Mouse (Mus musculus): ENCODE data around the gene Cd247.

Cd247 gene

DNA sequence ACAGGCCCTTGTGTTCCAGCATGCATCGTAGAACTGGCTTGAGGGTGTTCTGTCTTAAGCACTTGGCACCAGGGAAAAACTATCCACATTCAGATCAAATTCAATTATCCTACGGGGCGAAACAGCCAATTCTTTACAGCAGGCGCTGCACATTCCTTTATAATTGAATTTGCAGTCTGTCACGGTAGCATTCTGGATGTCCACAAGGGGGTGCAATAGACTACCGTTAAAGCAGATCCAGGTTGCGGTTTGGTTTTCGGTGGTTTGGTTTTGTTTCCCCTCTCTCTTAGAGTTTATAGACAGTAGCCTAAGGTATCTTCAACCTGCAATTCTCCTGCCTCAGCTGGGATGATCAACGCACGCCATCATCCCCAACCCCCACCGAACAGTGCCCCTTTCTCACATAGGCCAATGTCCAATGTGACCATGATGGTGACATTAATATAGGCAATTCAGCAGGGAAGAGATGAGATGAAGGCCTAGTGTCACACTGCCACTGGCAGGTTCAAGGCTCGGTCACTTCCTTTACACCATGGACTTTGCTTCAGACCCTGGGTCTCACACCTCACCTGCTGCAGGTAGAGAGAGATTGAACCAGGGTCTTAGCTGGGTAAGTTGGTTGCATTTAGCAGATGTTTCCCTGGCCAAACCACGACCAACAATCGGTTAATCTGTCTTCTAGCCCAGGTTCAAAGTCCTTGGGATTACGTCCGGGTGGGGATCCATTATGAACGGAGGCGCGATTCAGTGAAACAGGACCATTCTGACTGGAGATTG, 12.8 kb upstream of the Cd247 start:
- peak; percentile 54 to 86 for DNase-seq (ENCODE audit: low spot score in 2 of 2)

DNA sequence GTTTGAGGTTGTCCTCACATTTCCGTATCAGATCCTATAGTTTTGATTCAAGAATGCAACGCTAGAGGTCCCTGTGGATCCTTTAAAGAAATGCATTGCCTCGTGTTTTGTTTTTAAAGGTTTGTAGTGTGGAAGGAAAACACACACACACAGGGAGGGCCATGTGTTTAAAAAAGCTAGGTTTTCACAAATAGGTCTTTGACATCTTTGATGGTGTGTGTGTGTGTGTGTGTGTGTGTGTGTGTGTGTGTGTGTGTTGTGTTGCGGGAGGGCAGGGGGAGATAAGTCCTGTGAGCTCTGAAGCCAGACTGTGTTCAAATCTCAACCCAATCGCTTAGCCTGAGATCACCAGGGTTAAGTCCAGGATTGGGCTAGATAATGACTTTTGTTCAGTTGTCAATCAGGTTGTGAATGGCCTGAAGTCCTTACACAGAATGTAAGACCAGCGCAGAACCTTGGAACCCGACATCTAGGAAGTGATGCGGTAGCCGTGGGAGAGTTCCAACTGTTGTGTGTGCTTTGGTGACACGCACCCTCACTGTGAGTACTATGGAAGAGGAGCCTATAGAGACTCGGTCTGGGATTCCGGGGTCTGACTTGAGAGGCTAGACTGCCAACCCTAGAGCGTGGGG, 8.4 kb upstream of the Cd247 start:
- DNase-seq (ENCODE audit: low spot score in 2 of 2): peak in 1 of 2 experiments; percentile 48

DNA sequence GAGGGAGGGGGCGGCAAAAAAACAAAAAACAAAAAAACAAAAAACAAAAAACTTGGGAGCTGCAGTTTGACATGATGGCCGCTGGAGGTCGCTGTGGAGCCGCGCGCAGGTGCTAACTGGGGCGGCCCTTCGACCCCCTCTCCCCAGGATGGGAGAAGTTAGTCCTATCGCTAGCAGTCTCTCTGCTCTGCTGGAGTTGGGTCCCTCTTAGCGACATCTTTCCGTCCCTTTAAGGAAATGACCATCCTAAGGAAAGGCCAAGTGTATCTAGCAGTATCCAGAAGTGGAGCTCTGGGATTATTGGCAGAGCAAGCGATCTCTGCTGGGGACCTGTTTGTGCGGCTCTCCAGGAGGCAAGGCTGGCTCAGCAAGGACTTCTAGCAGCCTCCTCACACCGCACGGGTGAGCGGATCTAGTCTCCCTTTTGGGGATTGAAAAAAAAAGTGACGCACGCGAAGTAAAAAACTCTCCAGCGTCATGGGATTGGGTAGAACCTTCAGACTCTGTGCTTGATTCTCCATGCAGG, 7.8 kb upstream of the Cd247 start:
- DNase-seq (ENCODE audit: low spot score in 2 of 2): peak; percentile 56 to 66

DNA sequence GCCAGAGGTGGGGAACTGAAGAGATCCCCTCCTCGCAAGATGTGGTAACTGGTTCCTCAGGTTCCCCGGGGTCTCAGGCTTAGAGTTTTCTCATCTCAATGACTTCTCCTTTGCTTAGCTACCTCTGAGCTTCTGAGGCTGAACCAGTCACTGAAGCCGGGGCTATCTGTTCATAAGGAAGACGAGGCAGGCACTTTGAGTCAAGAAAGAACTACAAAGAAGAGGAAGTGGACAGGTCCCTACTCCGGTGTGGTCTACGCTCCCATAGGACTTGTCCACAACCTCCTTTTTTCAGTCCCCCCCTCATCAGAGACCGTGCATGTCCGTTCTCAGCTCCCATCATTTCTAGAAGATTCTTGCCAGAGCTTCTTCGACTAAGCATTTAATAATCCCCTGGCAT, 7.1 kb upstream of the Cd247 start:
- no peak for DNase-seq (ENCODE audit: low spot score in 2 of 2)

DNA sequence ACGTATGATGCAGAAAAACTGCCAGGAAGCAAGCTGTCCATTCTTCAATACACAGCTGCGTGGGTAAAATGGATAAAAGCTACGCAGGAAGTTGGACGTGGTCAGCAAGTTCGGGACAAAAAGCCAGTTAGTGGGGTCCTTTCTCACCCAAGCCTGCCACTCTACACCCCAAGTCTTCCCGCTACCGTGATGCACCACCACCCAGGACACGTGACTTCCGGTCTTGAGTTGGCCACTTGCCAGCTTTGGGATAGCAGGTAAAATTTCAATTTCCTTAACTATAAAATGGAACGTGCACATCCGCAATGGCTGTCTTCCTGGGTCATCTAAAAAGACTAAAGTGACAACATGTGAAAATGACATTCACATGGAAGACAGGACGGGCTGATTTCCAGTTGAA, 6.6 kb upstream of the Cd247 start:
- no peak for DNase-seq (ENCODE audit: low spot score in 2 of 2)

DNA sequence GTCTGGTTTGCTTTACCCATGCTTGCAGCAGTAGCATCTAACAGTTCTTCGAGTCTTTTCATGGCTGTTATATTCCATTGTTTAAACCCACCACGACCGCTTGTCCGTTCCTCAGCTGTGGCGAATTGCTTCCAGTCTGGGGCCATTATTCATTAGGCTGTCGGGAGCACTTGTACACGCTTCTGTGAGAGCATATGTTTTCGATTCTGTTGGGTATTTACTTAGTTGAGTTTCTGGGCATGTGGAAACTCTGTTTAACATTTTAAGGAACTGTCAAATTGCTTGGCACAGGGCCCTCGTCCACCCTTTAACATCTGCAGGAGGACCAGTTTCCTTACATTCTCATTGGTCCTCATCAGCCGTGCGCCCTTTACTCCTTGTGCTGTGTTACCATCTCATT, 2.2 kb upstream of the Cd247 start:
- no peak for DNase-seq (ENCODE audit: low spot score in 2 of 2)

DNA sequence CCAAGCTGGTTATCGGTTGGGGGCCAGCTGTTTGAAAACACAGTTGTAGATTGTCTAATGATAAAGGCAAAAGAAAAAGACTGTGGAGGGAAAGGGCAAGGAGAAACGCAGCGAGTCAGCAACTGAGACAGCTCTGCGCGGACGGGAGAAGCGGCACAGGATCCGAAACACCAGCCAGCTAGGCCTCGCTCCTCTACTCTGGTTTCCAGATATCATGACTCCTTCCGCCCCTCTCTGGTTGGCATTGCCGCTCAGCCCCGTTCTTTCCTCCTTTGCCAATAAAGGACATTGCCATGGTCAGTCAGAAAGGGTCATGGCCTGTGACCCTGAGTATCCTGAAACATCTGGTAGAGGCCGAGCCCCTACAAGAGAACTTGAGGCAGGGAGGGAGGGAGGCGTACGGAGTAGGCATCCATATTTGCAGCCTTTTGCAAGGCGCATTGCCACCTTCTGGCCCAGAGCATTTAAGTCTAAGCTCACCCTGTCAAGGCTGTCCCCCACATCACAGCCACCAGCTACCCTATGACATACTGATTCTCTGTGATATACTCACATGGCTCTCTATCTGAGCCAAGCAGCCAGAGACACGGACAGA, 682 bp downstream of the Cd247 start:
- DNase-seq (ENCODE audit: low spot score in 2 of 2): peak; percentile 53

DNA sequence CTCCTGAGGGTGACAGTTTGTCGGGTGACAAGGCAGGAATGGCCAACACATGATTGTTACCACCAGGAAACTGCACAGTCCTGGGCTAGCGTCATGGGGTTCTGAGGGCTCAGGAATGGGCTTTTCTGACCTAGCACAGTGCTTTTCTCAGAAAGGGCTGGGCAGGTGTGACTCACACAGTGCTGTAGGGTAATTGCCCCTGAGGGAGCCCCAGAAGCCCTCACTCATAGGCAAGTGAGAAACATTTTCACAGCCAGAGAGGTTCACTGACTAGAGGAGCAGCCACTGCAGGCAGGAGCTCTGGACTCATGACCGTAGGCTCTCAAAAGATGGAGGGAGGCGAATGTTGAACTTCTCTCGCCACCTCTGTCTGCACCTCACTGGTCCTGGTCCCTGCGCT, 1.5 kb downstream of the Cd247 start:
- peak; percentile 33 to 42 for DNase-seq (ENCODE audit: low spot score in 2 of 2)

DNA sequence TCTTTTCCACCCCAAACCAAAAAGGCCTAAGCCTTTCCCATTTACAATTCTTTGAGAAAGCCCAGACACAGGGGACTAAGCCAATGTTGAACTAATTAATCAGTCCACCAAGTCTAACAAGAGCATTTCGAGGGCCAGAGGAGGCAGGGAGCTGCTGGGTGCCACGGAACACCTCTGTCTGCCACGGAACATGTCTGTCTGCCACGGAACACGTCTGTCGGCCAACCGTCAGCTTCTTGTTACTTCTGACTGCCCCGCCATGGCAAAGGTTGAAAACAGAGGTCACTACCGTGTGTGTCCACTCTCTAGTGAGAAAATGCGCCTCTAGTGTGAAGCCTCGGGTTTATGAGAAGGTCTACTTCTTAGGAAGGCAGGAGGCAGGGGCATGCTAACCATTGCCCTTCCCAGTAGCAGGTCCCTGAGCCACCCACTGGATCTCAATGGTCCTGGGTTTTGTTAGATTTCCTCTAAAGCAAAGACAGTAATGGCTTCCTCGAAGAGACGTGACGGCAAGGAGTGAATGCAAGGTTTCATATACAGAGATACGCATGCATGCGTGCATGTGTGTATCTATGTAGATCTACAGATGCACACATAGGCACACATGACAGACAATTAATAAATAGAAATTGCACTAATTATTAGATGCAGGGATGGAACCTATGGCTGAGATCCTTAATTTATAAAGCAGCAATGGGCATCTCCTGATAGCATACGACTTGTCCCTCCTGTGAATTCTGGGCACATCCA, 2.2 kb downstream of the Cd247 start:
- DNase-seq (ENCODE audit: low spot score in 2 of 2): no peak

DNA sequence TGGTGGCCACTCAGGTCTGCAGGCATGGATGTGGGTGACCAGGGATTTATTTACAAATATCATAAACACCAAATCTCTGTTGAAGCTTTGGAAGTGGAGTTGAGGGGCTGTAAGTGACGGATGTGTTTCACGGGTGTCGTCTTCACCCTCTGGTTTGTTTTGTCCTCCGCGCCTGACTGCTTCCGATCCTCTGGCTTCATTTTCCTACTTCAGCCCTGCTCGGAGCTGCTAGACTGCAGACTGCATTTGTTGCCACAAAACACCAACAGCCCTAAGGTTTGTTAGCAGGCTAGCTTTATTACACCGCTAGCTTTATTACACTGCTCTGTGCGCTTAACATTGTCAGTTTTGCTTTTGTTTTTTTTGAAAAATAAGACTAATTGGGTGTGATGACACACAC, 2.9 kb downstream of the Cd247 start:
- DNase-seq (ENCODE audit: low spot score in 2 of 2): no peak

DNA sequence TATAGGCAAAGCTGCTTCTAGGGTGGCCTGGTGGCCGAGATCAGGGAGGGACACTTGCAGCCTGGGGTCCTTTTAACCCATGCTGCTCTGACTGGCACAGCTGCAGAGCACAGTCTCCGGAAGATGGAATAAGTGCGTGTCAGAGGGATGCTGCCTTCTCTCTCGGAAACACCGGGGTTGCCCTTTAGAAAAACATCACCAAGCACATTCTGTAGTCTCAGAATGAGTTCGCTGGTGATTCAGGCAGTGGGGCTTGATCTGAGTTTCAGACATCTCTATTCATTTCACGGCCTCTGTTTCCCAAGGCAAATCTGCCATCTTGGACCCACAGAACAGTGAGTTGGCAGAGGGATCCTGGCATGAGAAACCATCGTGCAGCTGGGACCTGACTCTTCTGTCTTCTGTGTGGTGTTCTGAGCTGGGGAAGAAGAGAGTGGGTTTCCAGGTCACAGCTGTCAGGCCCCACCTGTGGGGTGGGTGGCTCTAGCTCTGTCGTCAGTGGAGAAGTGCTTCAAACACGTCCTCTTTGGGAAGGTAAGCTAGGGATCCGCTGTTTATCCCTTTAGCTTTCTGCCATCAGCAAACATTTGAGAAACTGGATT, 13.3 kb downstream of the Cd247 start:
- peak; percentile 74 to 84 for DNase-seq (ENCODE audit: low spot score in 2 of 2)

DNA sequence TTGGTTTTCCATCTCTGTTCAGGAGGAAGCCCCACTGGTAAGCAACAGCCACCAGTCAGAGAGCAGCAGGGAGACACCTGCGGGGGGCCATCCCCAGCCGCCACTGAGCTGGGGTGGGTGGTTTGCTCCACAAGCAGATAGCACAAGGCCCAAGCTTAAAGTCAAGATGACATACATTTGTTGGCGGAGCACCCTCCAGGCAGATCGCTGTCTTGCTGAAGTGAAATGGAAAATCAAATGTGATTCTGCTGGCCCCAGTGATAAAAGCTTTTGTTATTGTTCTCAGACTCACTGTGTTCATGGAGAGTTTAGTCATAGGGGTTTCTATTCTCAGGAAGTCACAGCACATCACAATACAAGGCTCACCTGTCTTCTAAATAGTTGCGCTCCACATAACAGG, 14.6 kb downstream of the Cd247 start:
- peak; percentile 77 to 81 for DNase-seq (ENCODE audit: low spot score in 2 of 2)

DNA sequence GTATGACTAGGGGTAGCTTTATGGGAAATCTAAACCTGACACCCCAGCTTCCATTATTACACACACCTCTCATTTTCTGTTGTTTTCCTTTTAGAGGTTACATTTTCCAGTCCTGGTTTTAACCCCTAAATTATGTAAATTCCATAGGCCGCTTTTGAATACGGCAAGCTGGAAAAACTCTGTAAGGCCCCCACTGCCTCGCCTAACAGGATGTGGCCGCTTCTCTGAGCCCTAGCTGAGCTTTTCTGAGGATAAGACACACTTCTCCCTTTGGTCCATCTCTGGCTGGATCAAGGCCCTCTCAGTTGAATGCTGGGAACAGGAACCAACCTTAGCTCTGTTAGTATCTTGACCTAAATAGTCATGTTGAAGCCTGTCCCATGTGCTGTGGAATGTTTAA, 15.7 kb downstream of the Cd247 start:
- no peak for DNase-seq (ENCODE audit: low spot score in 2 of 2)

DNA sequence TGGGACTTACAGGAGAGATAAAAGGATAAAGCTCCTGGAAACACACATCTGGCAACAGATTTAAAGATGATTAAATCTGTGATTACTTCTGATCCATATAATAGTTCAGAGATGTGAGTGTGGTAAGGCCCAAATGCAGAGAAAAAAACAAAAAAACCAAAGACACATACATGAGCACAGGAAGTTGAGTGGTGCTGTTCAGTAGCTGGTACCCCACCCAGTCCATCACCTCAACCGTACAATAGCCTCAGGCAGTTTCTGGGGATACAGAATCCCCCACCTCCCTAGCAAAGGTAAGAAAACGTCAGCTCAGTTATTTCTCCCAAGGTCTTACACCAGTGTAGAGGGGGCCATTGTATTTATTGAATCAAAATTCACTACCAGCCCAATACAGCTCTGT, 22.2 kb downstream of the Cd247 start:
- no peak for DNase-seq (ENCODE audit: low spot score in 2 of 2)

DNA sequence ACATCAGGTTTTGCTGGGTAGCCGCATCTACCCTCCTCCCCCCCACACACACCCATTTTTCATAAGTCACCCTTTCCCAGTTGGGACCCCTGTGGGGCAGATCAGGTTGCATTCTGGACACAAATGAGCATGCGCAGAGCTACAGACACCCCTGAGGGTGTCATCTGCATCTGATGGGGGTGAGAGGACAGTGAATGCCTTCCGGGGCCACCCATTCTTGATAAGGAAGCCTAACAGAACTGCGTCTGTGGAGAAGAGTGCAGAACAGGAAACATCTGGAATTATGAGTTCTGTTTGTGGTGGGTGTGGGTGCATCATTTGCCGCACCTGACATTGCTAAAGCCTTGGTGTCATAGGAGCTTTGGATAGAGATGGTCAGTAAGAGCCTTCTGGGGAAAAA, 22.7 kb downstream of the Cd247 start:
- DNase-seq (ENCODE audit: low spot score in 2 of 2): peak in 1 of 2 experiments; percentile 38

DNA sequence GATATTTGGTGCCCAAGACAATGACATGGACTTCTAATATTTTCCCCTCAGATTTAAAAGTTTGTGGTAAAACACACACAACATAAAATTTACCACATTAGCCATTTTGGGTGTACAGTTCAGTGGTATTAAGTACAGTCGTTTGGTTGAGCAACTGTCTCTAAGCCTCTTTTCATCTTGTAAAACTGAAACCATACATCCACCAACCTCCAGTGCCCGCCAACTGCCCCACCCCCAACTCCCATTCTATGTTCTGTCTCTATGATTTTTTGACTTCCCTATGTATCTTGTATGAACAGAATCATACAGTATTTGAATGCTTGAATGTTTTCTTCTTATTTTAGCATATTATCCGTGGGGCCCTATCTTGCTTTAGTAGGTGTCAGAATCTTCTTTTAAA, 24.3 kb downstream of the Cd247 start:
- DNase-seq (ENCODE audit: low spot score in 2 of 2): no peak

DNA sequence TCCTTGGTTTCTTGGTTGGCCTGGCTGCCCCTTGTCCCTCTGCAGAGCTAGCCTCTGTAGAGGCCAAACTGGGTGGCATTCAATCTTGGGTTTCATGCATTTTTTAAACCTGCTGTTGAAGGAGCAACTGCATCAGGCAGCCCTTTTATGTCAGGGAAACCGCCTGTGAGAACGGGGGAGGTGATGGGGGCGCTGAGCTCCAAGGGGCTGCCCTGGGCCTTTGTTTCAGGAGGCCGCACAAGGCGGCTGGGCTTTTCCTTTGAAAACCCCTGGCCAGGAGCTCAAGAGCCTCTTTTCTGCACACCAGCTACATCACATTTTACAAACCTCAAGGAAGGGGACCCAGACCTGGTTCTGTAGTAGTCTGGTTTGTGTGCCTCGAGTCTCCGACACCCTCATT, 25.6 kb downstream of the Cd247 start:
- DNase-seq (ENCODE audit: low spot score in 2 of 2): peak in 1 of 2 experiments; percentile 40

DNA sequence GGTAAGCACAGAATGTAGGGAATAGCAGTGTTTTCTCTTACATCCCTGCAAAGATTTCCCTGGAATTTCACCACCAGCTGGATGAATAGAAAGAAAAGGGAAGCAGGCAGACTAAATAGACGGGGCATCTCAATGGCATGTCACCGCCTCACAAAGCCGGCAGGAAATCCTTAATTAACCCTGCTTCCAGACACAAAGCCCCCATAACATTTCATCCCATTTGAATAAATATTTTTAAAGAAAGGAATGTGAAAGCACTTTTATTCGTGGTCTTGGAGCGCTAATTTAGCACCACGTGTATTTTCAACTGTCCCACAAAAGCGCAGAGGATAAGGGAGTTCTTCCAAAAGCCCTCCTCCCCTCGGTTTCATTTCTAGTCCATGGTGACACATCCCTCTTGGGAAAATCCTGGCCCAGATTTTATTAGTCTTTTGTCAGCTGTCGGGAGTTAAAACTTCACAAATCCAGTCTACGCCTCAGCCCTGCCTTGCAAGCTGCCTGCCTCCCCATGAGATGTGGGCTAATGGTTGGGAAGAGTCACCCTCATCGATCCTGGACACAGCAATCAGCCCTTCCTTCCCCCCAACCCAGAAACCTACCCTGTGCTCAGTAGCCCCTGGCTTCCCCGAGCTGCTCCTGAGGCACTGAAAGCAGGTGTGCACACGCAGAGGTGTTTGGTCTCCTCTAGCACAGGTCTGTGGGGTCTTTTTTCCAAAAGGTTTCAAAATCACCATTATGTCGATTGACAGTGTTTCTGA, 26.2 kb downstream of the Cd247 start:
- DNase-seq (ENCODE audit: low spot score in 2 of 2): no peak

DNA sequence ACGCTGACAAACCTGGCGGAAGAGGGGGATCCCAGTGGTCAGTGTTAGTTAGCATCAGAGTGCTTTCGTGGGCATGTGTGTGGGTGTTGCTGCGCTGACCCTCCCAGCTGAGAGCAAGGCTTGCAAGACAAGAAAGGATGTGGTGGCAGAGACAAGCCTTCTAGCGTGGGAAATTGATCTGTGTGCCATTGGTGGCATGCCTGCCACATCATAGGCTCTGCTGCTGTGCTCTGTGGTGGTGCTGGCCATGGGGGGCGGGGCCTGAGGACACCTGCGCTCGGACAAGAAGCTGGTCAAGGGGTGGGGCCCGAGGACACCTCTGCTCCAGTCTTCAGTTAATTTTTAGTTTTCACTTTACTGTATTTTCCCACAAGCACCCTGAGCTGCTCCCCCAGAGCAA, 27.9 kb downstream of the Cd247 start:
- DNase-seq (ENCODE audit: low spot score in 2 of 2): peak in 1 of 2 experiments; percentile 43

DNA sequence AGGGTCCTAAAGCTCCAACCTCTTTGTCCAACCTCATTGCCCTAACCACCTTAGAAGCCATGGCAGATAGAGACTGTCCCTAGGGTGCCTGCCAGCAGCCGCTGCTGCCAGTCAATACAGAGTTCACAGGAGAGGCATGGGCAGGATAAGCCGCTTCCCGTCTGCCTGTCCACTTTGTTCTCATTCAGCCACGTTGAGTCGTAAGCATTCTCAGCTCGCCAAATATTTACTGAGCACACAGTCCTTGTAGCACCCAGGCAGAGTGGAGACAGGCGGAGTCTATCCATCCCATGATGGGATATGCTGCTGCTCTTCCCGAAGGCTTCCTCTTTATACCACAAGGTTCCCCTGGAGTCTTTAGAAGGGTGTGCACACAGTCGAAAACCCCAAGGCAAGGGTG, 28.8 kb downstream of the Cd247 start:
- DNase-seq (ENCODE audit: low spot score in 2 of 2): no peak

All from thymus, postnatal 10 days (tissue).